Mouse (Mus musculus) adrenal gland, postnatal 25 days (tissue): ENCODE measurements at regions not wholly inside any gene's neighbourhood (a gene's known extent, or its start where the extent isn't known, plus 50 kb on each side); places are given as distances from the start of the nearest gene placed in this dataset.
A peak's percentile ranks its signal among the peaks of the same experiment; 100 is the strongest.

Experiments
- DNase-seq: peaks from one replicate; pipeline ENCODE4 v3.0.0; 2021; ENCODE audit warnings: mixed read lengths

DNA sequence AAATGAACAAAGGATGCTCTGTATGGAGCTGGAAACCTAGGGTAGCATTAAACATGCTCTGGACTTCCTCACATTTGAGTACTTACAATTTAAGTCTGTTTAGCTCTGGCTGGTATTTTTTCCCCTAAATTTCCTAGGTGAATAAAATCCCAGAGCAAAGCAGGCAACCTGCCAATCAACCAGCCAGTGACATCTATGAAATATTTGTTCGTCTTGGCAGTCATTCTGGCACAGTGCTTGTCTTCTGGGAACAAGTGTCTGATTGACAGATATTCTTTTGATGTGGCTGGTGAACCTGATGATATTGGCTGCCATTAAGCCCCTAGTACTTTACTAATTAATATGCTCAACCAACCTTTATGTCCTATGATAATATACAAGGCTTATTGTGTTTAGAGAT is 64.1 kb upstream of the Dcaf12l2 start:
- DNase-seq, result peak; percentile 1
